Mouse (Mus musculus) olfactory bulb, adult 2 months (tissue): ENCODE measurements around the gene Siah3.

ENCODE experiments used
- CTCF ChIP-seq: fragments of 200-500 bp; IDR thresholded peaks from 2 replicates; pipeline ENCODE4 v1.5.1; 2012; ENCODE audit warnings: low read depth, mild to moderate bottlenecking, low read length, moderate library complexity; ENCODE audit not compliant: insufficient read depth
- POLR2A ChIP-seq: fragments of 200-500 bp; IDR thresholded peaks from 2 replicates; pipeline ENCODE4 v1.6.1; 2012; ENCODE audit warnings: mild to moderate bottlenecking, low read depth, low read length, moderate library complexity; ENCODE audit not compliant: insufficient read depth

DNA sequence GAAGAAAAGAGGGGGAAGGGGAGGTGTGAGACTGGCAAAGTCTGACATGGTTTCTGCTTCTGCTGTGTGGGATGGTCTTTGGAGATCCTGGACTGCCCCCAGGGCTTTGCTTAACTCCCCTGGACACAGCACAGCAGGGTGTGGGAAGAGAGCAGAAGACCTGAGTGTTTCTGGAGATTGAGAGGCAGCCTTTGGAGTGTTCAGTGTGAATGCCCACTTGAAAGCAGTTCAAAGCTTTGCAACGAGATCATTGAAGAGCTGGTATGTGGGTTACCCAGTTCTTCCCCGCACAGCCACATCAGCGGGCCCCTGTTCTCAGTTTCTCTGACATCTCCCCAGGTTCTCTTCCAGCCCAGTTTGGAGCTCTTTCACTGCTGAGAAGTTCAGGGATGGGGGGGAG lies 4.7 kb downstream of the Siah3 start:
- no peak for TF ChIP-seq CTCF
- TF ChIP-seq POLR2A, result no peak
